Mouse (Mus musculus) kidney, adult 18-20 months (tissue): ENCODE measurements around the gene Trex1.

Experiments
- DNase-seq: peaks from one replicate; pipeline ENCODE4 v3.0.0; 2021

Trex1 gene

DNA sequence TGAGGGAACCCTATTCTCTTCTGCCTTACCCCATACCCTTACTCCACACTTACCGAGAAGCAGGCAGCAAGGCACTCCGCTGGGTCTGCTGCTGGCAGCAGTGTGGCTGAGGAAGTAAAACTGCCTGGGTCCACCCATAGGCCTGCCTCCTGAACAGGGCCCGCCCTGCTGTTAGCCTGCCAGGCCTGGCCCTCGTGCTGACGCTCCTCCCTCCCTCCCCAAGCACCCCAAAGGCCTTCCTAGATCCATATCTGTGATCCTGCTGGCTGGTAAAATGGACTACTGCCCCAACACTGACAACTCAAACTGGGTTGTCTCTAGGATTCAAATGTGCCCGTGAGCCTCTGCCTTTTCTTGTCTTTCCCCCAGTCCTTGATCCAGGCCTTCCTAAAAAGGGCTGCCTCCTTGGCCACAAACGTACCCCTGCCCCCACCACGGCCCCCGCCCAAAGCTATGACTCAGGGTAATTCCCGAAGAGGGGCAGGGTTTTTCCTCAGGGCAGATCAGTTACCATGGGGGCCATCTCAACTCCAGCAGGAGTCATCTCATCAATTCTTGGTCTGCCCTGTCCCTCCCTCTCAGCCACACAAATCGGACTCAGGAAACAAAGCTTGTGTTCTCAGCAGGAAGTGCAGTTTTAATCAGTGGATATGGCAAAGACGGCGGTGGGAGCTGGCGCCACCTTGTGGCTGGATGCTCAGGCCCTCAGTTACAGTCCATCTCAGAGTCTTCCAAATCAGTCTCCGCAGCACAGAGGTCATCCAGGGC, at the start of gene Trex1:
Gene Trex1 (minus strand): TSS at position 599 of the 768 bp plus-strand sequence.
- DNase-seq = peak; percentile 93

DNA sequence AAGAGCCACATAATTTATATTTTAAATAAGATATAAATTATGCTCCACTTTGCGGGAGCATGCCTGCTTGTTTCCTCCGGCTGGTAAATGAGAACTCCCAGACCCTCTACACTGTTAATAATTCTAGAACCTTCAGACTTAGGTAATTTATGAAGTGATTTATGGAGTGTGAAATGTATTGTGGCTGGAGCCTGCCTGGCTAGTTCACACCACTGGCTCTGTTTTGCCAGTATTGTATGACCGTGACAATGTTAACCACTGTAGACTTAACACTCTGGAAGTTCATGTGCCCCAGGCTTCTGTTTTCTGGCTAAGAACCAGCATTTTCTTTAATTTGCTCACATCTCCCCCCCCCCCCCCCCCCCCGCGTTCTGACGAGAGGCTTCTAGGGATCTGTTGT, 47.8 kb upstream of the Trex1 start:
- DNase-seq = no peak

DNA sequence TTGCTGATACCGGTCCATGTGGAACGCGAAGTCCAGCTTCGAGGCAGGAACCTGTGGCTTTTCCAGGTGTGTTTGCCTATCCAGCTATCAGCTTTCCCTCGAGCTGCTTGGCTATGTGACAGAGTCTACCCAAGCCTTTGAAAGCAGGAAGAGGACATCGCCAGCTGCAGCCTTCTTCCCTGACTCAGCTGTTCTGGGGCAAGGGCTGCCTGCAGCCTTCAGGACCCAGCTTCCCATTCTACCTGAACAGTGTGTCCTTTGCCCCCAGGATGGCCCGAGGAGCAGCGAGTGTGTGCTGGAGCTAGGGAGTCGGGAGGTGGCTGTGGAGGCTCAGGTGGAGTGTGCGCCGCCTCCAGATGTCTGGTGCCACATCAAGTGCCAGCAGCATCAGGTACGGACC, 46.1 kb upstream of the Trex1 start:
- no peak for DNase-seq

DNA sequence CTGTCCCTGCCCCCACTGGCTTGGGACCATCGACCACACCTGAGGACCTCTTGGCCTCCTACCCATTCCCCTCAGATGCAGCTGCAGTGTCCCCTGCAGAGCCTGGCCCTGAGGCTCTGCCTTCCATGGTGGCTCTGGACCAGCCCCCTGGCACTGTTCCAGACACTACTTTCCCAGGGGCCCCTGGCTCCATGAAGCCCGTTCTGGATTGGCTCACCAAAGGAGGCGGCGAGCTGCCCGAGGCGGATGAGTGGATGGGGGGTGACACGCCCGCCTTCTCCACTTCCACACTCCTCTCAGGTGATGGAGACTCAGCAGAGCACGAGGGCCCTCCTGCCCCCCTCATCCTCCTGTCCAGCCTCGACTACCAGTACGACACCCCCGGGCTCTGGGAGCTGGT, 45.5 kb upstream of the Trex1 start:
- DNase-seq = no peak

DNA sequence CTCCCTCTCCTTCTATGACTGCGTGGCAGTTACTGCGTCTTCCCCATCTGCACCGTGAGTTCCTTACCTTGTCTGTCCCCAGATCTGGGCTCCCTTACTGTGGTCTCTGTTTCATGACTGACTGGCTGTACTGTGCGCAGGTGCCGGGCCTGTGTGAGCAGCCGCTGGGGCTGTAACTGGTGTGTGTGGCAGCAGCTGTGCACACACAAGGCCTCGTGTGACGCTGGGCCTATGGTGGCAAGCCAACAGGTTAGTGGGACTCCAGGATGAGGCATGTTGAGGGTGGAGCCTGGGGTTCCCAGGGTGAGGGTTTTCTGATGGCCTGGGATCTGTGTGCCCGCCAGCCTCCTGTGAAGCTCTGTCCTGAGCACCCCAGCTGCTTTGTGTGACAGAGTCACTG, 44.5 kb upstream of the Trex1 start:
- DNase-seq = no peak

DNA sequence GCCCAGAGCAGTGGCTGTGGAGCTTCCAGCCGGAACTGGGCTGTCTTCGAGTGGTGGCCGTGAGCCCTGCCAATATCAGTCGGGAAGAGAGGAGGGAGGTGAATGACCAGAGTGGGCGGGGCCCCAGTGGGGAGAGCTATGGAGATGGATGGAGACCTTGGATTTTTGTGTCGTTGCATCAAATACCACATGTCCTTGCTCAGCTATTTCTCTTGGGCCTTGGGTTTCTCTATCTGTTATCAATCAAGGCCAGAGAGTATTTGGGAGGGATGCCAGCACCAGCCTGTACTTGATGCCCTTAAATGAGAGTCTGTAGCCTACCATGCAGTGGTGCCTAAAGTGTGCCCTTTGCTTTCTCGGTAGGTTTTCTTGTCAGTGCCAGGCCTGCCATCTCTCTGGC, 43.7 kb upstream of the Trex1 start:
- no peak for DNase-seq

DNA sequence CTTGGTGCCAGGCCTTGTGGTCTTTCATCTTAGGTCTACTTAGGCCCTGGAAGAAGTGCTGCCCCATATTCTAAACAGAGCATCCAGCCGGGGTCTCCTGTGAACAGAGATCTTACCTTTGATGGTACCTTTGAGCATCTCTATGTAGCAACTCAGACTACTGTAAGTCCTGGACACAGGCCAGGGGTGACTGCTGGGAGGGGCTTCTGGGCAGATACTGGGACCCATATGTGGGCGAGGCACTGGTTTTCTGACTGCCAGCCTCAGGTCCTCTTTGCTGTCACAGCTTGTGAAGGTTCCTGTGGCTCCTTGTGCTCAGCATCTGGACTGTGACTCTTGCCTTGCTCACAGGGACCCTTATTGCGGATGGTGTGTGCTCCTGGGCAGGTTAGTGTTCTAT, 43.0 kb upstream of the Trex1 start:
- no peak for DNase-seq

DNA sequence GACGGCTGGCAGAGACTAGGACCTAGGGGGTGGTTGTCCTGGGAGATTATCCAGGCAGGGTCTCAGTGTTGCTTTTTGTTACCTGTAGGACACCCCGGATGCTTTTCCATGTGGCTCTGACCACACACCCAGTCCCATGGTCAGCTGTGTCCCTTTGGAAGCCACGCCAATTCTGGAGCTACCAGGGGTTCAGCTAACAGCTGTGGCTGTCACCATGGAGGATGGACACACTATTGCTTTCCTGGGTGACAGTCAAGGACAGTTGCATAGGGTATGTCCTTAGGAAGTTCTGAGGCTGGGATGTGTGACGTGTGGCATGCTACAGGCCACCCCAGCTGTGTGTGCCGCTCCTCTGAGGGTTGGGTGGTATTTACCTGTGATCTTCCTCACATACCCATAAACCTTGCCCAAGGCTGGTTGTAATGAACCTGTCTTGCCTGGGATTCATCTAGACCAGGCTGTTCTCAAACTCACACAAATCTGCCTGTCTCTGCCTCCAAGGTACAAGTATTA, 42.5 kb upstream of the Trex1 start:
- no peak for DNase-seq

DNA sequence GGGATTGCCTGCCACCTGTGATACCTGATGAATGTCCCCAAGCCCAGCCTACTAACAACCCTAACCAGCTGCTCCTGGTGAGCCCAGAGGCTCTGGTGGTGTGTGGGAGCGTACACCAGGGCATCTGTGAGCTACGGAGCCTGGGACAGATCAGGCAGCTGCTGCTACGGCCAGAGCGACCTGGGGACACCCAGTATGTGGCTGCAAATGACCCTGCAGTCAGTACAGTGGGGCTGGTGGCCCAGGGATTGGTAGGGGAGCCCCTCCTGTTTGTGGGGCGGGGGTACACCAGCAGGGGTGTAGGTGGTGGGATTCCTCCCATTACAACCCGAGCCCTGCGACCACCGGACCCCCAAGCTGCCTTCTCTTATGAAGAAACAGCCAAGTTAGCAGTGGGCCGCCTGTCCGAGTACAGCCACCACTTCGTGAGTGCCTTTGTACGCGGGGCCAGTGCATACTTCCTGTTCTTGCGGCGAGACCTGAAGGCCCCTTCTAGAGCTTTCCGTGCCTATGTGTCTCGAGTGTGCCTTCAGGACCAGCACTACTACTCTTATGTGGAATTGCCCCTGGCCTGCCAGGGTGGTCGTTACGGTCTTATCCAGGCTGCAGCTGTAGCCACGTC, 40.9 kb upstream of the Trex1 start:
- DNase-seq = no peak

DNA sequence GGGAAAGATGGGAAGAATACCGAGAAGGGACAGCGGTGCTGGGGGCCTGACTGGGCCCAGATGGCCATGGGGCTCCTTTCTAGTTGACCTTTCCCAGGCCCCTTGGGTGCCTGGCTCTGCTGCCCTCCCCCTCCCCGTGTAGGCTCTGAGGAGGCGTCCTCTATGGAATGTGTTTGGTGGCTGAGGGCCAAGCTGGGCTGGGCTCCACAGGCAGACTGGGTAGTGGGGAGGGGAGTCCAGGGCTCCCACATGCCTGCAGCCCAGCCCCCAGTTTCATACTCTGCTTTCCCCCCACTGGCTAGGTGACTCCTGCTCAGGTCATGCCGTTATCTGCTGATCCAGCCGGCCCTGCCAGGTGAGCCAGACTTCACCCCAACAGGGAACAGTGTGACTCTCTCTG, 39.4 kb upstream of the Trex1 start:
- DNase-seq = peak; percentile 77

DNA sequence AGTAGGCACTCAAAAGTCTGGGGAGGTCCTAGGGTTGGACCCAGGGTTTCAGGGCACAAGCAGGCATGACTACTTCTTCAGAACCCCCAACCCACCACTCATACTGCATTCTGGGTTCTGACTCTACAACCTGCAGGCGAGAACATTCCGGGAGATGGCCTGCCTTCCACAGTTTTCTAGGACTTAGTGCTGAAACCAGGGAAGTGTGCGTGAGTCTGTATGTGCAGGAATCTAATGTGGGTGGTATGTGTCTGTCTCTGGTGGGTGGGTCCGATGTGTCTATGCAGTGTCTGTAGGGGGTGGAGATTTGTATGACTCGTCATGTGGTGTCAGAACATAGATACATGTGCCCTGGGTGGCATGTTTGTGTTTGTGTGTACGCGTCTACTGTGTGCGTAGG, 38.8 kb upstream of the Trex1 start:
- DNase-seq = no peak

DNA sequence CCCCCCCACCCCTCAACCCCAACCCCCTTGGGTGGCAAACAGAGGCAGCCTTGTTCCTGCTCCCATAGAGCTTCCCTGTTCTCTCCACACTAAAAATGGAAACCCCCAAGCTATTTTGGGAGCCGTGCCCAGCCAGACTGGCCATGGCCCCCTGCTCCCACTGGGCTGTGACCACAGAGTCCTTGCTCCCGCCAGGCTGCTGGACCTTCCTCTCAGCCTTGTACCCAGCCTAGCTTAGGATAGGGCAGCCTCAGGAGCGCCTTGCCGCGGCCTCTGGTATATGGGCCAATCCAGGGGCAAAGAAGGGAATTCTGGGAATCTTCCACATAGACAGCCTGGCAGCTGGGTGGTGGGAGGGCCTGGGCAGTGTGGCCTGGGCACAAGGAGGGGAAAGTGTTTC, 38.3 kb upstream of the Trex1 start:
- DNase-seq = no peak

DNA sequence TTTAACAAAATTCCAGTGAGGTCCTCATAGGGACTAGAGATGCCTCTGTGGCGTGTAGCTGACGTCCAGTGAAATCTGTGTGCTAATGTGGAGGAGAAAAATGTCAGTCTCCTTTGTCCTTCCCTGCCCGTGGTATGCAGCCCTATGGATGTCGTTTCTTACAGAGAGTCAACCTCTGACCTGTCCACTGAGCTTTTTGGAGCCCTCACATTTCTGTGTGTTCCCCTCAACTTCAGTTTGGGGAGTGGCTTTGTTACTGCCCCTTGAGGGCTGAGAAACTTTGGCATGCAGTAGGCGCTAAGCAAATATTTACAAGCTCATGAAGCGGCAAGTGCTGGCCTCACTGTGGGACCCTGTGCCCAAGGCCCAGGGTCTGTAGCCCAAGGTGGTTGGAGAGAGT, 37.8 kb upstream of the Trex1 start:
- no peak for DNase-seq

DNA sequence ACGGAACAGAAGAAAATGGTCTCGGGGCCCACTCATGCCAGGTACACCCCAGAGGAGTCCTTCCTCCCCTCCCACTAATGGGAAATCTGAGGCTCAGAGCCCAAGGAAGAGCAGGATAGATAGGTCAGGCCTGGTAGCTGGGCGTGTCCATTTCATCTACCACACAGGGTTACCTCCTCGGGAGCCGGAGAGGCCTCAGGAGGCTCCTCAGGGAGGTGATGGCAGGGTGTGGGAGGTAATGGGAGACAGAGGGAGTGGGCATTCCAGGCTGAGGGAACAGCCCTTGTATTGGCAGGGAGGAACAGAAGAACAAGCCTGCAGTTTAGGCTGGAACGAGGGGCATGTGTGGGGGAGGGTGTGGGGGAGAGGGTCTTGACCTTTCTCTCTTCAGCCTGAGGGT, 37.3 kb upstream of the Trex1 start:
- DNase-seq = no peak

DNA sequence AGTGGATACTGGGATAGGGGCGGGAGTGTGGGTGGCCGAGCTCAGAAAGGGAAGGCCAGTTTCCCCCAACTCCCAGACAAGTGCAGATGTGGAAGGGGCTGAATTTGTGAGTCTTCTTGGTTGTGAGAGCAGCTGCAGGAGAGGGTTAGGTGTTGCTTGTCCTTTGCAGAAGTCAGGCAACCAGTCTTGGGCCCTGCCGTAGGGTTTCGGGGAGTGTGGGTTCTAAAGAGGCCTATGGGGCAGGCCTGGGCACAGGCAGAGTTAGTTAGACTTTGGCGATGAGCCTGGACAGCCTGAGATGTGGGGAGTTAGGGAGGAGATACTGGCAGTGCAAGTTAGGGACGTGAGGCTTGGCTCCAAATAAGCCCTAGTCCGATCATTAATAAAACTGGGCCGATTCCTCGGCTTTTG, 36.7 kb upstream of the Trex1 start:
- peak; percentile 38 for DNase-seq

DNA sequence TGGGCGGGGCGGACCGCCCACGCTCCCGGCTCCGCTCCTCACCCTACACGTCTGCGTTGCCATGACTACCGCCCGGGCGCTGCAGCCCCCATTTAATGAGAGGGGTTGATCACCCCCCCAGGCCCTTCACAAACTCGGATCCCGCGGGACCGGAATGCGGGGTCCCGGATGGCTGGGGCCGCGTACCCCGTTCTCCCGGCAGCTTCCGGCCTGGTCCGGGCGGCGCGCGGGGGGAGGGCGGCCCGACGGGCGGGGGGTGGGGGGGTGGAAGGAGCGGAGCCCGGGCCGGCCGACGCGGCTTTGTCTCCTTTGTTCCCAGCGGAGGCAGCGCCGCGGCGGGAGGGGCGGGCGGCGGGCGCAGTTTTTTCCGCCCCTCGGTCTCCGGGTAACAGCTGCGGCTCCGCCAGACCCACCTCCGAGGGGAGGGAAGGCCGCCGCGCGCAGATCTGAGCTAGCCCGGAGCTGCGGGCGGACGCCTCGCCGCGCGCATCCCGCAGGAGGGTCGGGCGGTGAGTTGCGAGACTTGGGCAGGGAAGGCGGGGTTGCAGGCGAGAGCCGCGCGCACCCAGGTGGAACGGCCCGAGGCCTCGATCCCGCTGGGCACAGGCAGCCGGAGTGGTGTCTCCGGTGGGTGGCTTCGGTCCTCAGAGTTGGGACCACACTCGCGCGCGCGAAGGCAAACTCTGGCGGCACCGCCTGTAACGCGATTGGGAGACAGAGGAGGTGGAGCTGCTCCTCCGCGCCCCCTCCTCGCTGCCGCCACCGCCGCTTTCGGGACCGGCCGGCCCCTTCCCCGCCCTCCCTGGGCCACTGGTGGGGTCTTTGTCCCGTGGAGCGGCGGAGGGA, 35.8 kb upstream of the Trex1 start, which contains the start of gene Plxnb1:
Gene Plxnb1 (plus strand): TSS at position 253 of the 846 bp plus-strand sequence.
- DNase-seq = peak; percentile 76

DNA sequence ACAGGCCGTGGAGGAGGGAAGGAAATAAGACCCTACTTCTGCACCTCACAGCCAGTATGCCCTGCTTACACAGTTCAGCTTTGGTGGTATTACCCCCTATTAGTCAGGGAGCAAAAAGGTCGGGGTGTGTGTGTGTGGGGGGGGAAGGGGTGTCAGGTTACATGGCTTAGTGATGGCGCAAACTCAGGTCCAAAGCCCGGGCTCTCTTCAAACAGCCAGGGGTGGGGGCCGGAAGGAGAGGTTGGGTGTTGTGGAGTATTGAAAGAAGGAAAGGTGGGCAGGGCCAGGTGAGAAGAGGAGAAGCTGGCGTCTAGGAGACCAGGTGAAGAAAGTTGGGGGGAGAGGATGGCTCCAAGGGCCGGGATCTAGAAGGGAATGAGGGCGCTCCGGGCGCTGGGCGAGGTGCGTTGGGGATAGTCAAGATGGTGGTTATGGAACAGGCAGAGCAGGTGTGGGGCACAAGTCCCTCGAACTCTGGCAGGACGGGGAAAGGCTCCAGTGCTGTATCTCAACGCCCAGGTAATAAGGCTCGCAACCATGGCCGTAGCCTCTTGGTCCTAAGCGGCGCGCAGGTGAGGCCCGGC, 35.1 kb upstream of the Trex1 start:
- DNase-seq = no peak

DNA sequence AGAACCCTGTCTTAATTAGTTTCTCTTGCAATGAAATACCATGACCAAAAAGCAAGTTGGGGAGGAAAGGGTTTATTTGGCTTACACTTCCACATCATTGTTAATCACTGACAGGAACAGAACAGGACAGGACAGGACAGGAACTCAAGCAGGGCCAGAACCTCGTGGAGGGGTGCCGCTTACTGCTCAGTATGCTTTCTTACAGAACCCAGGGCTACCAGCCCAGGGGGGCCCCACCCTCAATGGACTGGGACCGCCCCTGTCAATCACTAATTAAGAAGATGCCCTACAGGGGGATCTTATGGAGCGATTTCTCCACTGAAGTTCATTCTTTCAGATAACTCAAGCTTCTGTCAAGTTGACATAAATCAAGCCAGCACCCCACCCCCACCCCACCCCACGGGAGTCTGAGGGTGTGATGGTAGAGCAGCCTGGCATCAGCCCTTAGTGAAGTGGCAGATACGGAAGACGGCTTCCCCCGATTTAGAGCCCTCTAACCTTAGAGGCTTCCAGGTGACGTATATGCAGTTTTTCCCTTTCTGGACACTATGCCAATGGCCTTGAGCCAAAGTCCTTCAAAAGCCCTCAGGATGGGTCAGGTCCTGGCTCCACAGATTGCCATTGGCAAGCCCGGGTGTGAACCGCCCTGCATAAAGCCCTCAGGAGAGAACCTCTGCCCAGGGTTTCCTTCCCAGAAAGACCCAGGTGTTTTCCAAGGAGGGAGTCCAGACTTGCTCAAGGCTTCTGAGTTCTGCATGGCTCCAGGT, 34.4 kb upstream of the Trex1 start:
- peak; percentile 65 for DNase-seq

DNA sequence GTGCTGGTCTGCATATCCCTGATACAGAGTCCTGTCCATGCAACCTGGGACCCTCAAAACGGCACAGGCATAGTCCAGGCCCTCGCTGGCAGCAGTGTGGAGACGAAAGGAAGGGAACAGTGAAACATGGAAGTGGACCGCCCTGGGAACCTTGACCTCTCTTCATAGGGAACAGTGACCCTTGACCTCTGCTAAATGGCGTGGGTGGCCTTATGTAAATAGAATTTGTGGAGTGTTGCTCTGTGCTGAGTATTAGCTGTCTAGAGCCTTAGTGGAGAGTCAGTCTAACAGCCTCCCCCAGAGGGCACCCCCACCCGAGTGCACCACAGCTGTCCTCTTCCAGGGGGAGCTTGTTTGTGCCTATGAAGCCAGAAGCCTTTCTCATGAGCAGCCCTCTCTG, 33.3 kb upstream of the Trex1 start:
- peak; percentile 38 for DNase-seq

DNA sequence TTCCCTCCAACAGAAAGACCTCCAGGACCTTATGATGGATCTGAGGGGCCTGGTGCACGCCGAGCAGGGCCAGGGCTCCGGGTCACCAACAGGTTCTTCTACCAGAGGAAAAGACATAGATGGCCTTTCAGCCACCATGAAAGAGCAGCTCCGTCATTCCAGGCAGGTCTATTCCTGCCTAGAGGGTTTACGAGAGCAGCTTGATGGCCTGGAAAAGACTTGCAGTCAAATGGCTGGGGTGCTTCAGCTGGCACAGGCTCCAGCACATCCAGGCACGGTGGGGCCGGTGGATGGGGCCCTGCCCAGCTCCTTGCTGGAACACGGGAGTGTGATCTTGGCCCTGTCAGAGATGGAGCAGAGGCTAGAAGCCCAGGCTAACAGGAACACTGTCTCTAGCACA, 32.3 kb upstream of the Trex1 start:
- DNase-seq = no peak

DNA sequence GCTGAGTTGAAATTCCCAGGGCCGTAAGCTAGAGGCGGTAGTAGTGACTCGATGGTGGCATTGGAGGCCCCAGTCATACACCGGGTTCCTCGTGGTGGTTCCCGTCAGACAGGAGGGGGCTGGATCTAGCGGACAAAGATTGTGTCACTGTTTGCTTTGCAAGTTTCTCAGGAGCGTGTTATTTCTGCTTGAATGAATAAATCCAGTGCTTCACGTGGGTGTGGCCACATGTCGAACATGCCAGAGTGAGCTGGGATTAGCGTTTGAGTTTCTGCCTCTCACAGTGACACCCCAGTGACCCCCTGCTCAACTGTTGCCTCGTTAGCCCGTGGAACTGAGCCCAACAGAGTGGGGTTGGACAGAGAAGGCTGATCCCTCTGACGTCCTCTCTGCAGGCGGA, 30.9 kb upstream of the Trex1 start:
- DNase-seq = no peak

DNA sequence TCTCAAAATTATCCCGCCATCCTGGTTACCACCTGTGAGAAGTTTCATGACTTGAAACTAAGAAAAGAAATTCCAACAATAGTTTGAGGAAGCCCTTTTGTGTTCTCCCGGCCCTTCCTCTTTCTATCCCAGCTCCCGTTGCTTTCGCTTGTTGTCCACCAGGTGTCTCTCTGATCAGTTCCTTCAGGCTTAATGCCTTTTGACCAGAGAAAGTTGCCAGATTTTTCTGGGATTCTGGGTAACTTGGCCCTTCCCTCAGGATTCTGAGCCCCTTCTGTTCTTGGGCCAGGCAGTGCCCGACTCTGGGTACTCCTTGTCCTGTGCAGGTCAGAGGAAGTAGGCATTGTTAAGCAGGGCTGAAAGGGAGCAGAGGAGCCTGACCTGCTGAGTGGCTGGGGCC, 28.5 kb upstream of the Trex1 start:
- DNase-seq = peak; percentile 38
